Mouse (Mus musculus): Measurements from ENCODE around the gene Myo18b. TPM values are rescaled to one million over a fixed set of nuclear protein-coding genes. Genes with fewer than 3 reads are reported as not detected.

Gene Myo18b
- polyA plus RNA-seq, 1 experiment from 2014 or later: 0.89 TPM

- no peaks in the 10 kb centered on the region for H3K36me3 ChIP-seq
- H3K27me3 ChIP-seq: peaks cover 35% of the 10 kb centered on the region
- H3K4me1 ChIP-seq: peaks cover 14% of the 10 kb centered on the region
- H3K9ac ChIP-seq: no peak overlapping the region
- no peak overlapping the region for H3K4me3 ChIP-seq
- no peak for ATAC-seq (ENCODE audit: insufficient number of reproducible peaks, insufficient read depth, low FRiP score, low TSS enrichment, low read depth)
- 67% methylated on average over 6 of the region's 6 CpGs for WGBS
- H3K4me2 ChIP-seq: no peak overlapping the region
- H3K27ac ChIP-seq: no peak overlapping the region
- H3K9me3 ChIP-seq: no peaks in the 10 kb centered on the region
Measured at GRCm38 (mm10) chr5:112872999-112873398, 23.2 kb downstream of the Myo18b start.

GRCm38 (mm10) chr5:112870729-112871128, 25.4 kb downstream of the Myo18b start:
- WGBS: 20% methylated on average over 9 of the region's 9 CpGs
- H3K4me1 ChIP-seq: no peaks in the 10 kb centered on the region
- H3K36me3 ChIP-seq: no peaks in the 10 kb centered on the region
- H3K9ac ChIP-seq: no peak overlapping the region
- no peak for ATAC-seq (ENCODE audit: insufficient number of reproducible peaks, insufficient read depth, low FRiP score, low TSS enrichment, low read depth)
- H3K4me3 ChIP-seq: no peak overlapping the region
- no peak overlapping the region for H3K4me2 ChIP-seq
- H3K9me3 ChIP-seq: no peaks in the 10 kb centered on the region
- H3K27me3 ChIP-seq: peaks cover 50% of the 10 kb centered on the region
- no peak overlapping the region for H3K27ac ChIP-seq

DNA sequence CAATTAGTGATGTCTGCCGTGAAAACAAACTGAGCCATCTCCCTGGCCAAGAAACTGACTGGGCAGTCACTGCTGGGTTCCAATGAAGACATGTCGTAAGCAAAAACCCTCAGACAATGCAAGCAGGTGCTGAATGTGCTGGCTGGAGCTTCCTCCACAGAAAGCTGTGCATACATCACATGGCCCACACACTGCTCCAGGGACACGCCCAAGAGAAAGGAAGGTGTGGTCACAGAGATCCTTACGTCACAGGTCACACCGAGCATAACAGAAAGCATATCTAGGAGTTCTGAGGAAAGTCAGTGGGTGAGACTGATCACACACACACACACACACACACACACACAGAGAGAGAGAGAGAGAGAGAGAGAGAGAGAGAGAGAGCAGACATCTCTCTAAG, 27.5 kb downstream of the Myo18b start:
- H3K9me3 ChIP-seq: no peaks in the 10 kb centered on the region
- no peak for ATAC-seq (ENCODE audit: insufficient number of reproducible peaks, insufficient read depth, low FRiP score, low TSS enrichment, low read depth)
- no peak overlapping the region for H3K4me3 ChIP-seq
- no peak overlapping the region for H3K4me2 ChIP-seq
- WGBS: 82% methylated on average over 5 of the region's 5 CpGs
- no peak overlapping the region for H3K27ac ChIP-seq
- H3K9ac ChIP-seq: no peak overlapping the region
- H3K4me1 ChIP-seq: no peaks in the 10 kb centered on the region
- H3K27me3 ChIP-seq: peaks cover 49% of the 10 kb centered on the region
- H3K36me3 ChIP-seq: no peaks in the 10 kb centered on the region

DNA sequence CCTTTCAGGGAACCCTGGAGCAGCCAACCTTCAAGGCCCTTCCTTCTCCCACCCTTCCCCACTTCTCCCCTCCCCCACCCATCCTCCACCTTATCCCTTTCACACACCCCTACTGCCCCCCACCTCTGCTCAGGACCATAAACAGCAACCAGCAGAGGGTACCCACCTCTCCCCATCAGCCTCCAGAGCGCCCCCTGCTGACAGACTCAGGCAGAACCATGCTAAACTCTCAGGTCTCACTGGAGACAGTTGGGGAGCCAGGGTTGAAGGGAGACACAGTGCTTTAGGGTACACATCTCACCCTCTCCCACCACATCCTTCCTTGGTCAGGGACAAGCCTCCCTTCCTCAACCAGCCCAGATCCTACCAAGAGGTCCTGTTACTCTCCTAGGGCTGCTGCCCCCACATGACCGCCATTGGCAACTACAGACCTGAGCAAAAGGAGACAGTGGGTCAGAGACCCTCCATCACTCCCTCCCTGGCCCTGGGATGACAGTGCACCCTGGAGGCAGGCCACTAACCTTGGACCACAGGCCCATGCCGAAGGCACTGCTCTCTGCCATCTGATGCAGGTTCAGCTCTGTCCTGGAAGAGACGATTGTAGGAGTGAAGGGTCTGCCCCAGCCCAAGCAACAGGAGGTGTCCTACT, 31.3 kb downstream of the Myo18b start:
- H3K9me3 ChIP-seq: no peaks in the 10 kb centered on the region
- no peak overlapping the region for H3K4me2 ChIP-seq
- H3K27ac ChIP-seq: no peak overlapping the region
- no peaks in the 10 kb centered on the region for H3K36me3 ChIP-seq
- 51% methylated on average over 4 of the region's 4 CpGs for WGBS
- no peak for ATAC-seq (ENCODE audit: insufficient number of reproducible peaks, insufficient read depth, low FRiP score, low TSS enrichment, low read depth)
- H3K4me3 ChIP-seq: no peak overlapping the region
- H3K27me3 ChIP-seq: peaks cover 33% of the 10 kb centered on the region
- H3K9ac ChIP-seq: no peak overlapping the region
- H3K4me1 ChIP-seq: no peaks in the 10 kb centered on the region

DNA sequence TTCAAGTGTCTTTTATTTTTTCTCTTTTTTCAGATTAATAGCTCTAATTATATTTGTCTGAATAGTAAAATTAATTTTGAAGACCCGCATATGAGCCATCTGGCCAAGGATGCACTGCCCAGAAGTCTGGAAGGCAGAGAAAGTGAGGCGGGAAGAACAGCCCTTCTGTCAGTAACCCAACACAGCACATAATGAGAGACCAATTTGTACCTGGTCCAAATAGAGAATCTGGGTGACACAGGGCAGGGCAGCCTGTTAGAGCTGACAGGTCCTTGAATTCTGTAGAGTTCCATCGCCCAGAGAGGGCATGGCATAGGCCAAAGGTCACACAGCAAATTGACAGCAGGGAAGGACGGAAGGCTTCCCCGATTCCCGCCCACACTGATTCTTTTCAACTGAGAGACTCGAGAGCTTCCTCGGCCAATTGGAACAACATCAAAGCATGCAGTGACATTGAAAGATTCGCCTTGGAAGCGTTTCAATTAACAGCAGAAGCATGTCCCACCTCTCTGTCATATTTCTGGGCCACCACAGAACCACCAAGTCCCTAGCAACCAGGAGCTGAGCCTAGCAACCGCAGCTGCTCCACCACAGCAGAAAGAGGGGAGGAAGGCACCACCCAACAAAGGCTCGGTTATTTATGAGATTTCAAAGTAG, 36.7 kb downstream of the Myo18b start:
- WGBS: 43% methylated on average over 12 of the region's 12 CpGs
- Histone ChIP-seq H3K4me1 (peaks cover 2% of the 10 kb centered on the region; the same call in 1 of the 2 replicates), H3K4me2 (no peak overlapping the region), H3K27me3 (peaks cover 15% of the 10 kb centered on the region), H3K9me3 (no peaks in the 10 kb centered on the region), H3K27ac (no peak overlapping the region), H3K36me3 (no peaks in the 10 kb centered on the region), H3K4me3 (no peak overlapping the region), H3K9ac (no peak overlapping the region)
- ATAC-seq (ENCODE audit: insufficient number of reproducible peaks, insufficient read depth, low FRiP score, low TSS enrichment, low read depth): no peak

DNA sequence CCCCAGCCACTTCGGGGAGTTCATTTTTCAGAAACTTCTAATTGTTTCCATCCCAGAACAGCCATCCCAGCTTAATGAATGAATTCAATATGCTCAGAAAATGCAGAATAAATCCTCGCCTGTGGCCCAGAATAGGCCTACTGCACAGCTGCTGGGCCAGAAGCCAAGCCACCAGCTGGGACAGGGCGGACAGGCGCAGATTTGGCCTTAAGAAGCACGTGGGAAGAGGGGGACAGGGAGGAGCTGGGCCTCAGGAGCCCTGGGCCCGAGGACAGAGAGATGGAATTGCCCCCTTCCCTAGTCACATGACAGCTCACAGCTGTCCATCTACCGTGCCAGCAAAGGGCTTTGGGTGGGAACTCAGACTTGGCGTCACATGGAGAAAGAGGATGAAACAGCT, 43.0 kb downstream of the Myo18b start:
- Histone ChIP-seq H3K27ac (peak overlapping the region; percentile 75), H3K4me1 (peaks cover 48% of the 10 kb centered on the region), H3K9ac (no peak overlapping the region), H3K9me3 (no peaks in the 10 kb centered on the region), H3K4me2 (no peak overlapping the region; the same call in 1 of the 2 replicates), H3K36me3 (no peaks in the 10 kb centered on the region), H3K27me3 (peaks cover 26% of the 10 kb centered on the region), H3K4me3 (no peak overlapping the region)
- 14% methylated on average over 8 of the region's 8 CpGs for WGBS
- ATAC-seq (ENCODE audit: insufficient number of reproducible peaks, insufficient read depth, low FRiP score, low TSS enrichment, low read depth): peak; percentile 84

GRCm38 (mm10) chr5:112851389-112851788, 44.8 kb downstream of the Myo18b start:
- H3K4me2 ChIP-seq: no peak overlapping the region

DNA sequence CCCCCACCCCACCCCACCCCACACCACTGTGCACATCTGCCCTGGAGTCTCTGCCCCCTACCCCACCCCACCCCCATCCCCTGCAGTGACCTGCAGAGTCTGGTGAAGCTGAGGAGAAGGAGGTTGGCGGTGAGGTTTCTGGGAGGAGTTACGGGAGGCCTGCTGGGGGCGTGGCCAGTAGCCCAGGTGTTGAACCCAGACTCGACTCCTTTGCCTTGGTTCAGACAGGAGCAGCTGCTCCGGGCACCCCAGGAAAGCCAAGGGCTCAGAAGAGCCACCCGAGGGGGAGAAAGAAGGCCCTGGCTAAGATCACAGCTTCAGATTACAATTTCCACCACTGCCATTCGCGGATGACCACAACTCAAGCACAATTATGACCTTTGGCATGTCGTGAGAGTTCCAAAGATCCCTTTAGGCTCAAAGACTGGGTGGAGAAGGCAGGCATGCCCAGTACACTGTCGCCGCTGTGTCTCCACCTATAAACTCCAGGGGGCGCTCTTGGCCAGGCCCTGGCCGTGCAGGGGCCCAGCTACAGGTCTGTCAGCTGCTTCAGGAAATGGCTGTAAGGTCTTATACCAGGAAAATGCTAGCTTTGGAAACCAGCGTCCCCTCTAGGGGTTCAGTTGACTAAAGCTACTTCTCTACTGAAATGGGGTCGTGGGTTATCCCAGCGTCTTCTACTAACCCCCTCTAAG, 47.4 kb downstream of the Myo18b start:
- WGBS: 3% methylated on average over 16 of the region's 16 CpGs
- H3K36me3 ChIP-seq: no peaks in the 10 kb centered on the region
- no peak for ATAC-seq (ENCODE audit: insufficient number of reproducible peaks, insufficient read depth, low FRiP score, low TSS enrichment, low read depth)
- no peak overlapping the region for H3K4me3 ChIP-seq
- H3K9me3 ChIP-seq: no peaks in the 10 kb centered on the region
- H3K9ac ChIP-seq: peak overlapping the region; percentile 51; the same call in 1 of the 2 replicates
- peak overlapping the region; percentile 43 for H3K4me2 ChIP-seq
- H3K4me1 ChIP-seq: peaks cover 50% of the 10 kb centered on the region
- peaks cover 24% of the 10 kb centered on the region for H3K27me3 ChIP-seq
- H3K27ac ChIP-seq: no peak overlapping the region

More at GRCm38 (mm10) chr5:112851389-112851788, 44.8 kb downstream of the Myo18b start:
- Histone ChIP-seq H3K36me3 (no peaks in the 10 kb centered on the region), H3K9ac (no peak overlapping the region), H3K4me1 (peaks cover 53% of the 10 kb centered on the region), H3K27me3 (peaks cover 31% of the 10 kb centered on the region), H3K4me3 (no peak overlapping the region), H3K9me3 (no peaks in the 10 kb centered on the region), H3K27ac (peak overlapping the region; percentile 48; the same call in 1 of the 2 replicates)
- ATAC-seq (ENCODE audit: insufficient number of reproducible peaks, insufficient read depth, low FRiP score, low TSS enrichment, low read depth): no peak
- 20% methylated on average over 5 of the region's 5 CpGs for WGBS

DNA sequence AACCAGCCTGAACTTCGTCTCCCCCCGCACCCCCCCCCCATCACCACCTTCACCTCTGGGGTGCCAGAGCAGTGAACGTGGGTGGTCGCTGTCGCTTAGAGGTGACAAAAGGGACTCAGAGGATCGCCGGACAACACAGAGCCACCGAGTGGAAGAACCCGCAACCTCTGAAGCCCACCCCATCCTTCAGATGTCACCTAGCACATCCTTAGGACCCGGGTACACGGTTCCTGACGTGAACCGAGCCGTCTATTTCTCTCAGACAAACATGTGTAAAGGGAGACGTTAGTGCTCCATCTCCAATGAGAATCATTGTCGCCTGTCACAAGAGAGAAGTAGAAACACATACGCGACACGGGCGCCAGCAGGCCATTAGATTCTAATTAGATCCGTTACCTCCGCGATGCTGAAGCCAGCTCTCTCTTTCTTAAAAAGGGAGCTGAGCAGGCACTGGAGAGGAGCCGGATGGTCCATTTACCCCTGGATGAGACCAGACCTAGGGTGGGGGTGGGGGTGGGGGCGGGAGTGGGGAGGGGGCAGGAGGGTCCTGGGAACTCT, 48.1 kb downstream of the Myo18b start:
- Histone ChIP-seq H3K27me3 (peaks cover 24% of the 10 kb centered on the region), H3K4me3 (no peak overlapping the region), H3K9ac (no peak overlapping the region), H3K27ac (no peak overlapping the region), H3K4me2 (peak overlapping the region; percentile 43), H3K9me3 (no peaks in the 10 kb centered on the region), H3K36me3 (no peaks in the 10 kb centered on the region), H3K4me1 (peaks cover 44% of the 10 kb centered on the region)
- ATAC-seq (ENCODE audit: insufficient number of reproducible peaks, insufficient read depth, low FRiP score, low TSS enrichment, low read depth): no peak
- WGBS: 7% methylated on average over 24 of the region's 25 CpGs

DNA sequence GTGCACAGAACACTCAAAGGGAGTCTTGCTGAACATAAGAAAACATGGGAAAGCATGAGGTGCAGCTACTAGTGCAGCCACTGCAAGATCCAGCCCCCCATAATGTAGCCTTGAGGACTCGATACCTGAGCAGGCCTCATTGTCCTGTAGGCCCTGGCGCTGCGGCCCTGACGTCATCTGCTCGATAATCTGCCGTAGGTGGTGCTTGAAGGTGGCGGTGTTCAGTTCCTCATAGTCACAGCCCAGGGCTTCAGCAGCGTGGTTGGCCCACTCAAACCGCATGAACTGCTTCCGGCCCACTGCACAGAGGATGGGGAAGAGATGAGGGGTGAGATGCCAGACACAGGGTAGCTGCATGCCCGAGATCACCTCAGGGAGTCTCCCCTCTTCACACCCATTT, 50.0 kb downstream of the Myo18b start:
- no peak overlapping the region for H3K27ac ChIP-seq

DNA sequence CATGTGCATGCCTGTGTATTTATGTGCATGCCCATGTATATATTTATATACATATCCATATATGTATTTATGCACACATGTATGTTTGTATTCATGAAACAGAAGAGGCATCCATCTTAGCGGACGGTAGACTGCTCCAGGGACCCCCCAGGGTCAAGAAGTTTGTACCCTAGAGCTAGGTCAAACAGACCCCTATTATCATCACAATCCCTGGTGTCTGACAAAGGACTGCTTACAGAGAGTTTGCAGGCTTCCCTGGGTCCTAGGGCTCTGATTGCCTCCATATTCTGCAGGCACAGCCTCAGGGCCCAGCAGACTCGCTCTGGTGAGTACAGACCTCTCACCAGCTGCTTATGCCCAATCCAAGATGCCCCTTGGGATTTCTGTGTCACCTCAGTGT, 51.7 kb downstream of the Myo18b start:
- no peak for ATAC-seq (ENCODE audit: insufficient number of reproducible peaks, insufficient read depth, low FRiP score, low TSS enrichment, low read depth)
- Histone ChIP-seq H3K4me1 (peaks cover 15% of the 10 kb centered on the region), H3K27ac (no peak overlapping the region), H3K4me2 (no peak overlapping the region), H3K9ac (no peak overlapping the region), H3K4me3 (no peak overlapping the region), H3K27me3 (peaks cover 24% of the 10 kb centered on the region), H3K36me3 (no peaks in the 10 kb centered on the region), H3K9me3 (no peaks in the 10 kb centered on the region)
- 51% methylated on average over 3 of the region's 3 CpGs for WGBS

More for the DNA sequence above, 50.0 kb downstream of the Myo18b start:
- Histone ChIP-seq H3K4me1 (peaks cover 29% of the 10 kb centered on the region), H3K27me3 (peaks cover 32% of the 10 kb centered on the region), H3K36me3 (no peaks in the 10 kb centered on the region), H3K4me3 (no peak overlapping the region), H3K9me3 (no peaks in the 10 kb centered on the region), H3K9ac (no peak overlapping the region), H3K4me2 (no peak overlapping the region)
- no peak for ATAC-seq (ENCODE audit: insufficient number of reproducible peaks, insufficient read depth, low FRiP score, low TSS enrichment, low read depth)
- WGBS: 80% methylated on average over 11 of the region's 11 CpGs

All from embryonic facial prominence, embryonic 13.5 days (tissue).